Mouse (Mus musculus) kidney, adult 18-20 months (tissue): ENCODE results near the gene E030018B13Rik.

Experiments
- DNase-seq: peaks from one replicate; pipeline ENCODE4 v3.0.0; 2021

E030018B13Rik gene

DNA sequence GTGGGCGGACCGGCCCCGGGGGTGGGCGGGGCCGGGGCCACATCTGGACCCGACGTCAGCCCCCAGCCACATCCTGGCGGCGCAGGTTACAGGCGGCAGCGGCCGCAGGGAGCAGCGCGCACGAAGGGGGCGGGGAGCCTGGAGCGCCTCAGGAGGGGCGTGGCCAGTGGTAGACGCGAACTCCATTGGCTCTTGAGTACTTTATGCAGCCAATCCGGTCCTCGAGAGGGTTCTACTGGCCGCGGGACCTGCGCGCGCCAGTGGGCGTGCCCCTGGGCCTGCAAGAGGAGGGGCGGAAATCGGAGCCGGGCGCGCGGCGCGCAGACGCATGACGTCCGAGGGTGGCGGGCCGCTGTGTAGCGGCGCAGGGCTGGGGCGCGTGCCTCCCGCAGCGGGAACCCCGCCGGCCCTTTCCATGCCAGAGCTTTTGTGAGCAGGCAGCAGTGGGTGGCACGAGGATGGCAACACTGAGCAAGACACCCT, 22.3 kb downstream of the E030018B13Rik start, which contains the start of gene Klf13:
Gene Klf13, minus strand, starts transcription at position 2 of the 483 bp plus-strand sequence.
- peak; percentile 96 for DNase-seq

DNA sequence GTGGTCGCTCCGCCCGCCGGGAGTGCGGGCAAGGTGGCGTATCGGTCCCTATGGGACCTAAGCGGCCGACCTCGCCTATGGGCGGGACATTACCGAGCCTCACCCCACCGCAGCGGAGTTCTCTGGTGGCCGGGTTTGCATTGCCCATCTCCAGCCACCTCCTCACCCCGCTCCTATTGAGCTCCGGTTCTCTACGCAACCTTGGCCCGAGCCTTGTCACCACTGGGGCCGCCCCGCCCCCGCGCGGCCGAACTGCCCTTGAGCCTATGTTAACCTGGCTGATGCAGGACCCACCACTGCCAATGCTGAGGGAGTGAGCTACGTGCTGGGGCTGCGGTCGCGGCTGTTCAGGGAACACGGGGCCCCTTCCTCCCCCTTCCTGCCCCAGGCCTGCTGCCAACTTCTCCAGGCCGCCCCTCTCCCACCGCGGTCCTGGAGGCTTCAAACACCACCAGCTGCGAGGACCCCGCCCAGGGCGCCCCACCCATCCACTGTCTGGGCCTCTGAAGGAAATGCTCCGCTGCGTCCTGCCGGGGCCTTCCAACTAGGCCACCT, 22.8 kb downstream of the E030018B13Rik start:
- DNase-seq: peak; percentile 87

DNA sequence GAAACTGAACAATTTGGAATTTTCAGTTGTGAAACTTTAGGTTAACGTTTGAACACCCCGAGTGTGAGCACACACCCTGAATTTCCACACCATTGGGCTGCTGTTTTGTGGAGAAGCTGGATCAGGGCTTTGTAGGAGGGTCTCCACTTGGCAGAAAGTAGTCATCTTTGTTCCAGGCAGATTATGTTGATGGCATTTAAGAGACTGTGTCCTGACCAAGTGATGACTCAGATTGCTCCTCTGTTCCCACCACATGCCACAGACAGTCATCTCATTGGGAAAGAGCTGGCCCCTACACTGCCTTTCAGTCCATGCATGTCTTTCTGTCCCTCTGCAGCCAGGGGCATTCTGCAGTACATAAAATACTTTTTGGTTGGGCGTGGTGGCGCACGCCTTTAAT, 23.7 kb downstream of the E030018B13Rik start:
- no peak for DNase-seq

- DNase-seq: no peak
Measured at GRCm38 (mm10) chr7:63941050-63941449, 24.4 kb downstream of the E030018B13Rik start.

- DNase-seq: no peak
Measured at GRCm38 (mm10) chr7:63941501-63941900, 24.8 kb downstream of the E030018B13Rik start.

GRCm38 (mm10) chr7:63943946-63944345, 27.3 kb downstream of the E030018B13Rik start:
- DNase-seq: no peak

DNA sequence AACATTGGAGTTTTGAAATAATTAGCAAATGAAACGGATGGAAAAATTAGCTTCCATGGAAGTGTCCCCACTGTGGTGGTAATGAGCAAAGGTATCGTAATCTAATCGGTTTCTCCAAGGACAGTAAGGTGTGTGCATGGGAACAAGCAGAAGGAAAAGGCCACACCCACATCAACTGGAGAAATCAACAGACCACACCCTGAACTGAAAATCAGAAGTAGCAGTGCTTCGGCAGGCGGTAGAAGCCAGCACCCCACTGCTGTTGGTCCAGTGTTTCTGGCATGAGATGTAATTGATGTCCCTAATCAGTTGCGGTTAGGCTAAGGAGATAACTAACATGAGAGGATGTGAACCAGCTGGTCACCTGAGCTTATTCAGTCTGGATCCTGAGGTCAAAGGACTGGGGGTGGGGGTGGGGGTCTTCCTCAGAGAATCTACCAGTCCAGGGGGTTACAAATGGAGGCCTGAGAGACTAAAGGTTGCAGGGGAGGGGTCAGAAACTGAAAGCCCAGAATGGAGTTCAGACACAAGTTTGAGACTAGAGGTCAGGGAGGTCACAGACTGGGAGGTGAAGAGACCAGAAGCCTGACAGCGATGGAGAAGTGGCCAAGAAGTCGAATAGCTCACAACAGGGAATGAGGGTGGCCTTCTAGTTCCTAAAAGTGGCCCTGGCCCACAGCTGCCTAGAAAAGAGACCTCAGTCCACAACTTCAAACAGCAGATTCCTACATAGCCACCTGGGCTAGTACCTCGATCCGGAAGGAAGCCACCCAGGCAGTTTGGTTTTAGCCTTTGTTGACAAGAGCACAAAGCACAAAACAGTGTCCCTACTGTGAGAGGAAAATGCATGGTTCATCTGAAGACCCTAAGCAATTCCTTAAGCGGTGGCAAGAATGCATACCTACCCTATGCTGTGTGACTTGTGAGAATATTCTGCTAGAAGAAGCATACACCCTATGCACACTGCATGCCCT, 31.1 kb downstream of the E030018B13Rik start:
- no peak for DNase-seq

- DNase-seq: no peak
Measured at GRCm38 (mm10) chr7:63949176-63949575, 32.5 kb downstream of the E030018B13Rik start.

GRCm38 (mm10) chr7:63950931-63951607, 34.4 kb downstream of the E030018B13Rik start:
- DNase-seq: no peak

- DNase-seq: no peak
Measured at GRCm38 (mm10) chr7:63952077-63952898, 35.6 kb downstream of the E030018B13Rik start.

- no peak for DNase-seq
Measured at GRCm38 (mm10) chr7:63955440-63955839, 38.8 kb downstream of the E030018B13Rik start.

- no peak for DNase-seq
Measured at GRCm38 (mm10) chr7:63956138-63956823, 39.6 kb downstream of the E030018B13Rik start.

- no peak for DNase-seq
Measured at GRCm38 (mm10) chr7:63956981-63957713, 40.5 kb downstream of the E030018B13Rik start.

GRCm38 (mm10) chr7:63957872-63958640, 41.4 kb downstream of the E030018B13Rik start:
- no peak for DNase-seq

DNA sequence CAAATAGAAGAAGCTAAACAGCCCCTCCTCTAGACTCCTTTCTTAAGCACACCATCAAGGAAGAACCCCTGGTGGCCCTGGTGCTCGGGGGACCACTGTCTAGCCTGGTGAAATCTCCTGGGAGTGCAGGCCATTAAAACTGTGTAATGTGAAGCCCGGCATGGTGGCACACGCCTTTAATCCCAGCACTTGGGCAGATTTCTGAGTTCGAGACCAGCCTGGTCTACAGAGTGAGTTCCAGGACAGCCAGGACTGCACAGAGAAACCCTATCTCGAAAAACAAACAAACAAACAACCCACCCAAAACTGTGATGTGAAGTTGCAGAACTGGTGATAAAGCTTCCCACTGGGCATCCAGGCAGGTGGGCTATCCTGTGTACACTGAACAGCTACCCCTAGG, 47.0 kb downstream of the E030018B13Rik start:
- DNase-seq: no peak

- no peak for DNase-seq
Measured at GRCm38 (mm10) chr7:63964121-63964520, 47.5 kb downstream of the E030018B13Rik start.

- no peak for DNase-seq
Measured at GRCm38 (mm10) chr7:63965135-63965534, 48.5 kb downstream of the E030018B13Rik start.

- DNase-seq: no peak
Measured at GRCm38 (mm10) chr7:63965635-63966418, 49.2 kb downstream of the E030018B13Rik start.

- DNase-seq: no peak
Measured at GRCm38 (mm10) chr7:63969941-63970340, 53.3 kb downstream of the E030018B13Rik start.
